Mouse (Mus musculus): ENCODE results near the gene Grtp1. TPM values are rescaled to one million over a fixed set of nuclear protein-coding genes. Genes with fewer than 3 reads are reported as not detected.

Gene Grtp1
- polyA plus RNA-seq, 1 experiment from 2014 or later = 12.1 TPM

- 61% methylated on average over 3 of the region's 3 CpGs for WGBS (ENCODE audit: insufficient replicate concordance)
- Histone ChIP-seq H3K27me3 (ENCODE audit: insufficient read depth, low read length) (no peaks in the 10 kb centered on the region), H3K36me3 (replicated peaks; ENCODE audit: insufficient read depth, low read length) (peaks cover 7% of the 10 kb centered on the region; the same call in 1 of the 2 replicates), H3K9me3 (ENCODE audit: low read length) (no peaks in the 10 kb centered on the region), H3K4me2 (ENCODE audit: low read depth, low read length) (peak overlapping the region; percentile 77), H3K9ac (replicated peaks) (peak overlapping the region; percentile 99), H3K4me1 (ENCODE audit: insufficient read depth) (peaks cover 38% of the 10 kb centered on the region), H3K4me3 (ENCODE audit: low read depth, low read length) (peak overlapping the region; percentile 93), H3K27ac (ENCODE audit: low read depth) (peak overlapping the region; percentile 58)
- TF ChIP-seq CTCF (IDR thresholded peaks at IDR 0.05; ENCODE audit: low read depth) (no peak), EP300 (IDR thresholded peaks at IDR 0.05; ENCODE audit: low read depth) (no peak)
- DNase-seq (no peak), ATAC-seq (no peak)
Observed at GRCm38 (mm10) chr8:13160691-13161090, 39.7 kb downstream of the Grtp1 start.

- Histone ChIP-seq H3K9ac (replicated peaks) (peak overlapping the region; percentile 99), H3K27ac (ENCODE audit: low read depth) (peak overlapping the region; percentile 94), H3K9me3 (ENCODE audit: low read length) (no peaks in the 10 kb centered on the region), H3K36me3 (replicated peaks; ENCODE audit: insufficient read depth, low read length) (no peaks in the 10 kb centered on the region; the same call in 1 of the 2 replicates), H3K4me2 (ENCODE audit: low read depth, low read length) (peak overlapping the region; percentile 77), H3K4me3 (ENCODE audit: low read depth, low read length) (peak overlapping the region; percentile 93), H3K4me1 (ENCODE audit: insufficient read depth) (peaks cover 38% of the 10 kb centered on the region), H3K27me3 (ENCODE audit: insufficient read depth, low read length) (no peaks in the 10 kb centered on the region)
- WGBS (ENCODE audit: insufficient replicate concordance) = under 1% methylated on average over 34 of the region's 49 CpGs
- TF ChIP-seq EP300 (IDR thresholded peaks at IDR 0.05; ENCODE audit: low read depth) = no peak
- TF ChIP-seq CTCF (IDR thresholded peaks at IDR 0.05; ENCODE audit: low read depth) = no peak
- peak; percentile 66 for ATAC-seq
- DNase-seq = no peak
Observed at GRCm38 (mm10) chr8:13159377-13159881, 41.0 kb downstream of the Grtp1 start.

- peak; percentile 78; the same call in 1 of the 2 replicates for TF ChIP-seq EP300 (IDR thresholded peaks at IDR 0.05; ENCODE audit: low read depth)
- TF ChIP-seq CTCF (IDR thresholded peaks at IDR 0.05; ENCODE audit: low read depth) = no peak
- Histone ChIP-seq H3K27ac (ENCODE audit: low read depth) (peak within 1 kb of the TSS; percentile 94), H3K4me3 (ENCODE audit: low read depth, low read length) (peak within 1 kb of the TSS; percentile 93), H3K27me3 (ENCODE audit: insufficient read depth, low read length) (no peaks in the 10 kb centered on the region), H3K36me3 (replicated peaks; ENCODE audit: insufficient read depth, low read length) (no peaks in the 10 kb centered on the region; the same call in 1 of the 2 replicates), H3K4me1 (ENCODE audit: insufficient read depth) (peaks cover 38% of the 10 kb centered on the region), H3K9me3 (ENCODE audit: low read length) (no peaks in the 10 kb centered on the region), H3K9ac (replicated peaks) (peak within 1 kb of the TSS; percentile 99), H3K4me2 (ENCODE audit: low read depth, low read length) (peak within 1 kb of the TSS; percentile 77)
- peak; percentile 91 for ATAC-seq
- DNase-seq = peak; percentile 98
- 1% methylated on average over 49 of the region's 50 CpGs for WGBS (ENCODE audit: insufficient replicate concordance)
Observed at GRCm38 (mm10) chr8:13158718-13159376, 41.6 kb downstream of the Grtp1 start, which contains the start of gene Lamp1. TSS of gene Lamp1 (plus strand) at chr8:13159161.

GRCm38 (mm10) chr8:13156327-13157097, 43.9 kb downstream of the Grtp1 start:
- Histone ChIP-seq H3K27ac (ENCODE audit: low read depth) (no peak overlapping the region), H3K4me3 (ENCODE audit: low read depth, low read length) (no peak overlapping the region), H3K36me3 (replicated peaks; ENCODE audit: insufficient read depth, low read length) (no peaks in the 10 kb centered on the region; the same call in 1 of the 2 replicates), H3K9ac (replicated peaks) (no peak overlapping the region), H3K4me2 (ENCODE audit: low read depth, low read length) (no peak overlapping the region), H3K4me1 (ENCODE audit: insufficient read depth) (peaks cover 16% of the 10 kb centered on the region), H3K27me3 (ENCODE audit: insufficient read depth, low read length) (no peaks in the 10 kb centered on the region), H3K9me3 (ENCODE audit: low read length) (no peaks in the 10 kb centered on the region)
- no peak for TF ChIP-seq EP300 (IDR thresholded peaks at IDR 0.05; ENCODE audit: low read depth)
- DNase-seq (no peak), ATAC-seq (no peak)
- WGBS (ENCODE audit: insufficient replicate concordance) = 71% methylated on average over 12 of the region's 12 CpGs

- Histone ChIP-seq H3K4me1 (ENCODE audit: insufficient read depth) (peaks cover 8% of the 10 kb centered on the region), H3K27ac (ENCODE audit: low read depth) (peak overlapping the region; percentile 4; the same call in 1 of the 2 replicates), H3K9ac (replicated peaks) (no peak overlapping the region; the same call in 1 of the 2 replicates), H3K4me2 (ENCODE audit: low read depth, low read length) (no peak overlapping the region), H3K27me3 (ENCODE audit: insufficient read depth, low read length) (no peaks in the 10 kb centered on the region), H3K4me3 (ENCODE audit: low read depth, low read length) (no peak overlapping the region), H3K9me3 (ENCODE audit: low read length) (no peaks in the 10 kb centered on the region), H3K36me3 (replicated peaks; ENCODE audit: insufficient read depth, low read length) (no peaks in the 10 kb centered on the region; the same call in 1 of the 2 replicates)
- 50% methylated on average over 9 of the region's 9 CpGs for WGBS (ENCODE audit: insufficient replicate concordance)
- TF ChIP-seq EP300 (IDR thresholded peaks at IDR 0.05; ENCODE audit: low read depth) = no peak
- TF ChIP-seq CTCF (IDR thresholded peaks at IDR 0.05; ENCODE audit: low read depth) = no peak
- DNase-seq = no peak
- no peak for ATAC-seq
Observed at GRCm38 (mm10) chr8:13155358-13155757, 45.1 kb downstream of the Grtp1 start.

- H3K4me1 ChIP-seq (ENCODE audit: insufficient read depth) = peaks cover 8% of the 10 kb centered on the region
- ATAC-seq (no peak), DNase-seq (no peak)
- H3K4me2 ChIP-seq (ENCODE audit: low read depth, low read length) = no peak overlapping the region
- H3K9ac ChIP-seq (replicated peaks) = no peak overlapping the region
- H3K27ac ChIP-seq (ENCODE audit: low read depth) = no peak overlapping the region
- 80% methylated on average over 9 of the region's 9 CpGs for WGBS (ENCODE audit: insufficient replicate concordance)
- H3K4me3 ChIP-seq (ENCODE audit: low read depth, low read length) = no peak overlapping the region
- H3K36me3 ChIP-seq (replicated peaks; ENCODE audit: insufficient read depth, low read length) = peaks cover 3% of the 10 kb centered on the region
- H3K9me3 ChIP-seq (ENCODE audit: low read length) = no peaks in the 10 kb centered on the region
- H3K27me3 ChIP-seq (ENCODE audit: insufficient read depth, low read length) = no peaks in the 10 kb centered on the region
- TF ChIP-seq EP300 (IDR thresholded peaks at IDR 0.05; ENCODE audit: low read depth) (no peak), CTCF (IDR thresholded peaks at IDR 0.05; ENCODE audit: low read depth) (no peak)
Observed at GRCm38 (mm10) chr8:13154099-13154498, 46.3 kb downstream of the Grtp1 start.

Measured in liver, postnatal 0 days (tissue).